Mouse (Mus musculus): ENCODE results near the gene Aven. TPM values are rescaled to one million over a fixed set of nuclear protein-coding genes. Genes with fewer than 3 reads are reported as not detected.

The Aven gene
- total and polyA plus RNA-seq, 2 experiments from 2014 or later = 3.3 to 10.9 TPM

DNA sequence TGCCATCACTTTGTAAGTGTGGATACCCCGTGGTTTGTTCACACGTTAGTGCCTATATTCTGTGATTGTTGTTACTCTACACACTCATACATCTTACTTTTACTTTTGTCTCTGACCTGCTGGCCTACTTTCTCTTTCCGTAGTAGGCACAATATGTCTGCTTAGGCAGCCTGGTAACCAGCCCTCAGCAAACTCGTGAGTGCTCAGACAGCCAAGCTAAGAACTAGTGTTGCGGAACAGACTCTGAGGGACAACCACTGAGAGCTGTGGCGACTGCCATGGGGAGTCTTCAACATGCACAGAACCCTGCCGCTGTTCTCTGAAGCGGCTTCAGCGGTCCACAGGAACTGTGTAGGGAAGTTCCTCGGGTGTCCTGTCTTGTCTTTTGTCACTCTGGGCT, 107.5 kb downstream of the Aven start:
- no peak overlapping the region for H3K4me3 ChIP-seq (ENCODE audit: low read length)
- DNase-seq (ENCODE audit: low spot score) = peak; percentile 8
- no peak overlapping the region for H3K27ac ChIP-seq
- H3K36me3 ChIP-seq (ENCODE audit: insufficient read depth, low read length) = no peaks in the 10 kb centered on the region
- 41% methylated on average over 10 of the region's 10 CpGs for whole genome bisulfite sequencing
- H3K4me1 ChIP-seq (ENCODE audit: insufficient read depth, low read length) = no peaks in the 10 kb centered on the region
- H3K4me2 ChIP-seq (ENCODE audit: low read depth, low read length) = no peak overlapping the region
- H3K9ac ChIP-seq (replicated peaks; ENCODE audit: low read length) = no peak overlapping the region
- no peaks in the 10 kb centered on the region for H3K9me3 ChIP-seq (ENCODE audit: low read length)
- ATAC-seq = peak; percentile 66
- H3K27me3 ChIP-seq (ENCODE audit: insufficient read depth, low read length) = no peaks in the 10 kb centered on the region; the same call in 1 of the 2 replicates
- no peak for TF ChIP-seq CTCF (IDR thresholded peaks at IDR 0.05; ENCODE audit: low read depth)

DNA sequence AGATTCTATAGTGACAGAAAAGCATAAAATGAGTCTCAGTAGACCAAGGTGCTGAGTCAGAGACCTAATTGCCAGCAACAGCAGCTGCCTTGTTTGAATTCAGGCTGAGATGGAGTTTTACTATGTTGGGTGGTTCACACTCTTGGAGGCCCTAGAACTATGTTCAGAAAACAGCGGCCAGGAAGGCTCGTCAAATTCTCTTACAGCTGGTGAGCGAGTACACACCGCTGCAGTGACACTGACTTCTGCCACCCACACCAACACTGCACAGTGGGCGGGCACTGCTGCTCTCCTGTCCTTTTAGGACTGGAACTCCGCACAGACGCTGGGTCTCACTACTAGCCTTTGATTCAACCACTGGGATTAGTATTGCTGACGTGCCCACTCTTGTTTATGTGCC, 109.7 kb downstream of the Aven start:
- Histone ChIP-seq H3K4me1 (ENCODE audit: insufficient read depth, low read length) (no peaks in the 10 kb centered on the region), H3K9me3 (ENCODE audit: low read length) (no peaks in the 10 kb centered on the region), H3K27ac (no peak overlapping the region), H3K4me2 (ENCODE audit: low read depth, low read length) (no peak overlapping the region), H3K27me3 (ENCODE audit: insufficient read depth, low read length) (no peaks in the 10 kb centered on the region; the same call in 1 of the 2 replicates), H3K9ac (replicated peaks; ENCODE audit: low read length) (no peak overlapping the region), H3K4me3 (ENCODE audit: low read length) (no peak overlapping the region), H3K36me3 (ENCODE audit: insufficient read depth, low read length) (no peaks in the 10 kb centered on the region)
- ATAC-seq (peak; percentile 50; the same call in 1 of the 2 replicates), DNase-seq (ENCODE audit: low spot score) (no peak)
- TF ChIP-seq CTCF (IDR thresholded peaks at IDR 0.05; ENCODE audit: low read depth) = no peak
- WGBS = 68% methylated on average over 8 of the region's 8 CpGs

DNA sequence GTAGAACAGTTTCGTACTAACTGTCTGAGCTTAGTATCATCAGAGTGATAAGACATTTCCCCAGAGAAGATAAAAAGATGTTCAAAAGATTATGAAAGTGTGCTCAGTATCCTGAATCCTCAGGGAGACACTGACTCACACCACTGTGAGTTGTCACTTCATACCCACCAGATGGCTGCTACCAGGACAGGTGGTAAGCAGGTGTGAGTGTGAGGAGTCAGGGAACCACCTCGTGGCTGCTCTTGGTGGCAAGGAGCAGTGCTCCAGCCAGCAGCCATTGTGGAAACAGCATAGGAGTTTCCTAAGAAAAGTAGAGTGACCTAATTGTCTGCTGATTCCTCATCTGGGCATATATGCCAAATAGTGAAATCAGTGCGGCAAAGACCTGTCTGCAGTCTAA, 113.8 kb downstream of the Aven start:
- H3K4me2 ChIP-seq (ENCODE audit: low read depth, low read length) = no peak overlapping the region

DNA sequence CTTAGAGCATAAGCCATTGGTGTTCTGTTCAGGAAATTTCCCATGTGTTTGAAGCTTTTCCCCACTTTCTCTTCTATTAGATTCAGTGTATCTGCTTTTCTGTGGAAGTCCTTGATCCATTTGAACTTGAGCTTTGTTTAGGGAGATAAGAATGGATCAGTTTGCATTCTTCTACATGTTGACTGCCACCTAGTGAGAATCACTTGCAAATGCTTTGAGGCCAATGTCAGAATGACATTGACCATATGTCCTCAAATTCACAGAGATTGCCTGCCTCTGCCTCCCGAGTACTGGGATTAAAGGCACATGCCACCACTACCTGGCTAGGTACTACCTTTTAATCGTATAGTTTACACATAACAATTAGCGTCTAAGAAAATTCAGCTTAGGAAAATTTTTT, 119.9 kb downstream of the Aven start:
- TF ChIP-seq CTCF (IDR thresholded peaks at IDR 0.05; ENCODE audit: low read depth) = peak; percentile 23
- no peaks in the 10 kb centered on the region for H3K4me1 ChIP-seq (ENCODE audit: insufficient read depth, low read length)
- H3K9ac ChIP-seq (replicated peaks; ENCODE audit: low read length) = no peak overlapping the region
- H3K4me2 ChIP-seq (ENCODE audit: low read depth, low read length) = no peak overlapping the region
- H3K4me3 ChIP-seq (ENCODE audit: low read length) = no peak overlapping the region
- no peak for ATAC-seq
- no peak for DNase-seq (ENCODE audit: low spot score)
- no peaks in the 10 kb centered on the region for H3K9me3 ChIP-seq (ENCODE audit: low read length)
- H3K36me3 ChIP-seq (ENCODE audit: insufficient read depth, low read length) = no peaks in the 10 kb centered on the region
- 82% methylated on average over 3 of the region's 3 CpGs for WGBS
- H3K27me3 ChIP-seq (ENCODE audit: insufficient read depth, low read length) = no peaks in the 10 kb centered on the region
- no peak overlapping the region for H3K27ac ChIP-seq

More for the DNA sequence above, 113.8 kb downstream of the Aven start:
- ATAC-seq (no peak), DNase-seq (ENCODE audit: low spot score) (no peak)
- H3K9ac ChIP-seq (replicated peaks; ENCODE audit: low read length) = no peak overlapping the region
- H3K27ac ChIP-seq = no peak overlapping the region
- no peaks in the 10 kb centered on the region for H3K9me3 ChIP-seq (ENCODE audit: low read length)
- H3K4me1 ChIP-seq (ENCODE audit: insufficient read depth, low read length) = no peaks in the 10 kb centered on the region
- TF ChIP-seq CTCF (IDR thresholded peaks at IDR 0.05; ENCODE audit: low read depth) = no peak
- WGBS = 82% methylated on average over 3 of the region's 3 CpGs
- no peak overlapping the region for H3K4me3 ChIP-seq (ENCODE audit: low read length)
- H3K27me3 ChIP-seq (ENCODE audit: insufficient read depth, low read length) = no peaks in the 10 kb centered on the region; the same call in 1 of the 2 replicates
- no peaks in the 10 kb centered on the region for H3K36me3 ChIP-seq (ENCODE audit: insufficient read depth, low read length)

DNA sequence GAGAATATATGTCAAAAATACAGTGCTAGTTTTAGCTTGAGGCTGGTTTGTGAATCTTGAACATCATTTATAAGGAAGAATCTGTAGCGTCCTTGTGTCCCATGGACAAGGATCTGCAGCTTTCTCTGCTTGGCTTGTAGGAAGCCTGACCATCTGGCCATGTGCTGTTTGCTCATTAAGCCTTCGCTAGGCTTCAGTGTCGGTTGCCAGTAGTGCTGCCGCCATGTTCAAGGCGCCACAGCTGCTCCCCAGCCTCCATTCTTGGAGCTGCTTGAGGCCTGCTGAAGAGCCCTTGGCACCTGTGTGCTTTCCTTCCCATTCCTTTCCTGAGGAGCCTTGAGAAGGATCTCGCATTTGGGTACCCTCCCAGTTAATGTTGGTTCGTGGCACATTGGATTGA, 121.6 kb downstream of the Aven start:
- Histone ChIP-seq H3K4me3 (ENCODE audit: low read length) (no peak overlapping the region), H3K9ac (replicated peaks; ENCODE audit: low read length) (no peak overlapping the region), H3K4me2 (ENCODE audit: low read depth, low read length) (no peak overlapping the region), H3K27me3 (ENCODE audit: insufficient read depth, low read length) (no peaks in the 10 kb centered on the region), H3K4me1 (ENCODE audit: insufficient read depth, low read length) (no peaks in the 10 kb centered on the region), H3K36me3 (ENCODE audit: insufficient read depth, low read length) (no peaks in the 10 kb centered on the region), H3K9me3 (ENCODE audit: low read length) (no peaks in the 10 kb centered on the region), H3K27ac (no peak overlapping the region)
- WGBS = 75% methylated on average over 7 of the region's 7 CpGs
- ATAC-seq (peak; percentile 58), DNase-seq (ENCODE audit: low spot score) (no peak)
- no peak for TF ChIP-seq CTCF (IDR thresholded peaks at IDR 0.05; ENCODE audit: low read depth)

DNA sequence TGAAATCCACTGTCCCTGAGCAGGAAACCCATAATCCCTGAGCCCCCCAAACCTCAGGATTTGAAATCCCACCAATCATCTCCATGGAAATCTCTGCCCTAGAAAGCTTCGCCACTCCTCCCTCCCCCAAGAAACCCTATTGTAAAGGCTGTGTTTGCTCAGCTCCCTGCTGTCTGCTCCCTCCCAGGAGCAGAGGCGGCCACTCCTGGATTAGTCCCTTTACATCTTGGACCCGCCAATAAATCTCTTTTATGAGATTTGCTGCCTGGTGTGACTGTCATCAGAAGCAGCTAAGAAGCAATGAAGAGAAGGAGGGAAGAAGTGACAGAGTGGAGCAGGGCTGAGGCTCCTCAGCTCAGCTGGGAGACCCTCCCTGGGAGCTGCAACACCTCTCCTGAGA, 124.4 kb downstream of the Aven start:
- Histone ChIP-seq H3K4me3 (ENCODE audit: low read length) (no peak overlapping the region), H3K4me2 (ENCODE audit: low read depth, low read length) (no peak overlapping the region), H3K9ac (replicated peaks; ENCODE audit: low read length) (no peak overlapping the region), H3K9me3 (ENCODE audit: low read length) (no peaks in the 10 kb centered on the region), H3K27ac (no peak overlapping the region), H3K4me1 (ENCODE audit: insufficient read depth, low read length) (no peaks in the 10 kb centered on the region), H3K36me3 (ENCODE audit: insufficient read depth, low read length) (no peaks in the 10 kb centered on the region), H3K27me3 (ENCODE audit: insufficient read depth, low read length) (no peaks in the 10 kb centered on the region)
- ATAC-seq = no peak
- TF ChIP-seq CTCF (IDR thresholded peaks at IDR 0.05; ENCODE audit: low read depth) = no peak
- 26% methylated on average over 3 of the region's 3 CpGs for WGBS
- DNase-seq (ENCODE audit: low spot score) = no peak

DNA sequence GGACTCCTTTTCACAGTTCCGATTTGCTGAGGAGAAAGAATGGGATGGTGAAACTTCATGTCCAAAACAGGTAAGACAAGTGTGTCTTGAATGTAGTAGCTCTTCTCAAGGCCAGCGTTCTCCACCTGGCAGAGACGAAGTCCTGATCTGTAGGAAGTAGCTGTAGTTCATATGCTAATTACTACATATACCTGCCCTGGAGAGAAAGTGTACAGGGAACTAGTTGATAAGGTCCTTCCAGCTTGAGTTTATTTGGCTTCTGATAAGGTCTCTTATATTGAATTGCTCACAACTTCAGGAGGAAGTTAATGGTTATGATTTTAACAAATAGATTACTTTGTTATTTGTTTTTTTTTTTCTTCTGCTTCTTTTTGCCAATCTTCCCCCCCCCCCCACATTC, 132.4 kb downstream of the Aven start:
- no peak for TF ChIP-seq CTCF (IDR thresholded peaks at IDR 0.05; ENCODE audit: low read depth)
- Histone ChIP-seq H3K4me1 (ENCODE audit: insufficient read depth, low read length) (no peaks in the 10 kb centered on the region), H3K4me3 (ENCODE audit: low read length) (no peak overlapping the region), H3K27me3 (ENCODE audit: insufficient read depth, low read length) (no peaks in the 10 kb centered on the region), H3K9ac (replicated peaks; ENCODE audit: low read length) (no peak overlapping the region), H3K9me3 (ENCODE audit: low read length) (no peaks in the 10 kb centered on the region), H3K36me3 (ENCODE audit: insufficient read depth, low read length) (no peaks in the 10 kb centered on the region), H3K4me2 (ENCODE audit: low read depth, low read length) (no peak overlapping the region), H3K27ac (no peak overlapping the region)
- 88% methylated on average over 3 of the region's 3 CpGs for WGBS
- ATAC-seq = no peak
- DNase-seq (ENCODE audit: low spot score) = no peak

Data from hindbrain, postnatal 0 days (tissue).